Mouse (Mus musculus): ENCODE measurements around the gene Clca4b. TPM values are rescaled to one million over a fixed set of nuclear protein-coding genes. Genes with fewer than 3 reads are reported as not detected.
"Not testable (repeated sequence)": the region's sequence is repeated elsewhere in the genome, so short reads cannot be mapped to it uniquely, and the experiment has no call there.

The Clca4b gene
- polyA plus RNA-seq, 1 experiment from 2014 or later = not detected

GRCm38 (mm10) chr3:144914014-144914413, 18.3 kb downstream of the Clca4b start:
- Histone ChIP-seq H3K27ac (replicated peaks) (no peak overlapping the region), H3K9me3 (replicated peaks) (no peaks in the 10 kb centered on the region), H3K4me3 (replicated peaks) (no peak overlapping the region), H3K36me3 (no peaks in the 10 kb centered on the region), H3K4me2 (no peak overlapping the region), H3K9ac (replicated peaks) (no peak overlapping the region), H3K27me3 (replicated peaks) (no peaks in the 10 kb centered on the region), H3K4me1 (no peaks in the 10 kb centered on the region)
- 92% methylated on average over 2 of the region's 2 CpGs for WGBS
- ATAC-seq (ENCODE audit: low FRiP score) = no peak

- no peak overlapping the region for H3K4me2 ChIP-seq
- H3K27me3 ChIP-seq (replicated peaks) = no peaks in the 10 kb centered on the region
- WGBS = 82% methylated on average over 2 of the region's 2 CpGs
- no peak overlapping the region for H3K9ac ChIP-seq (replicated peaks)
- H3K36me3 ChIP-seq = no peaks in the 10 kb centered on the region
- ATAC-seq (ENCODE audit: low FRiP score) = no peak
- no peak overlapping the region for H3K27ac ChIP-seq (replicated peaks)
- no peaks in the 10 kb centered on the region for H3K9me3 ChIP-seq (replicated peaks)
- H3K4me1 ChIP-seq = no peaks in the 10 kb centered on the region
- no peak overlapping the region for H3K4me3 ChIP-seq (replicated peaks)
These were observed 35.2 kb downstream of the Clca4b start for GRCm38 (mm10) chr3:144897042-144897678.

GRCm38 (mm10) chr3:144890246-144890758, 42.0 kb downstream of the Clca4b start:
- Histone ChIP-seq H3K4me2 (no peak overlapping the region), H3K4me3 (replicated peaks) (no peak overlapping the region), H3K27ac (replicated peaks) (no peak overlapping the region), H3K36me3 (no peaks in the 10 kb centered on the region), H3K27me3 (replicated peaks) (no peaks in the 10 kb centered on the region), H3K4me1 (no peaks in the 10 kb centered on the region), H3K9ac (replicated peaks) (no peak overlapping the region), H3K9me3 (replicated peaks) (no peaks in the 10 kb centered on the region)
- no peak for ATAC-seq (ENCODE audit: low FRiP score)
- 48% methylated on average over 2 of the region's 2 CpGs for WGBS

GRCm38 (mm10) chr3:144886957-144887356, 45.4 kb downstream of the Clca4b start:
- H3K4me1 ChIP-seq = no peaks in the 10 kb centered on the region
- no peaks in the 10 kb centered on the region for H3K36me3 ChIP-seq
- no peak overlapping the region for H3K4me3 ChIP-seq (replicated peaks)
- no peak for ATAC-seq (ENCODE audit: low FRiP score)
- no peaks in the 10 kb centered on the region for H3K27me3 ChIP-seq (replicated peaks)
- H3K27ac ChIP-seq (replicated peaks) = no peak overlapping the region
- H3K4me2 ChIP-seq = no peak overlapping the region
- H3K9me3 ChIP-seq (replicated peaks) = no peaks in the 10 kb centered on the region
- no peak overlapping the region for H3K9ac ChIP-seq (replicated peaks)

DNA sequence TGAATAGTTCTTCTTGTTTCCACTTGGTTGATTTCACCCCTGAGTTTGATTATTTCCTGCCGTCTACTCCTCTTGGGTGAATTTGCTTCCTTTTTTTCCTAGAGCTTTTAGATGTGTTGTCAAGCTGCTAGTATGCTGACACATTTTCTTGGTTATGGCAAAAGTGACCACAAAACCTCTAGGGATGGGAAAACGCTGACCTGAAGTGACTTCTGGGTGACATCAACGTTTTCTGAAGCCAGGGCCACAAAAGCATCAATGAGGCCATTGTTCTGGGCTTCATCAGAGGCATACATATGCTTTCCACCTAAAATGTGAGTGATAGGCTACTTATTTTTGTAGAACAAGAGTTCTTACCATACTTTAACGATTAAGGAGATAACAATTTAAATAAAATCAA, 60.3 kb downstream of the Clca4b start:
- ATAC-seq (ENCODE audit: low FRiP score); H3K36me3 ChIP-seq; H3K4me1 ChIP-seq; H3K9me3 ChIP-seq (replicated peaks); H3K27me3 ChIP-seq (replicated peaks); H3K9ac ChIP-seq (replicated peaks); H3K4me2 ChIP-seq; H3K27ac ChIP-seq (replicated peaks); H3K4me3 ChIP-seq (replicated peaks): not testable (repeated sequence)
- WGBS = 61% methylated on average over 4 of the region's 4 CpGs

Other genes starting within 250 kb of the Clca4b start
- gene Sh3glb1, start 212.2 kb downstream of the Clca4b start, polyA plus RNA-seq (2015; fragmentation: Nextera tagmentation; extraction: Ambion mirVana) = 114 TPM in 2 replicates
- gene Clca3a1, start 171.6 kb downstream of the Clca4b start, polyA plus RNA-seq (2015; fragmentation: Nextera tagmentation; extraction: Ambion mirVana) = 0.27 and 0.79 TPM in 2 replicates
- gene Clca3a2, start 113.0 kb downstream of the Clca4b start, polyA plus RNA-seq (2015; fragmentation: Nextera tagmentation; extraction: Ambion mirVana) = 0.13 and 1.00 TPM in 2 replicates
- gene Clca3b, start 83.2 kb downstream of the Clca4b start, polyA plus RNA-seq (2015; fragmentation: Nextera tagmentation; extraction: Ambion mirVana) = 0.31 TPM in 1 of 2 replicates, not detected in the other
- gene Clca4a, start 42.5 kb upstream of the Clca4b start, polyA plus RNA-seq (2015; fragmentation: Nextera tagmentation; extraction: Ambion mirVana) = not detected in 2 replicates
- gene Clca1, start 100.2 kb upstream of the Clca4b start, polyA plus RNA-seq (2015; fragmentation: Nextera tagmentation; extraction: Ambion mirVana) = 0.47 TPM in 1 of 2 replicates, not detected in the other
- 0.55 TPM in 1 of 2 replicates, not detected in the other for gene Clca2, start 166.9 kb upstream of the Clca4b start, polyA plus RNA-seq (2015; fragmentation: Nextera tagmentation; extraction: Ambion mirVana)
- gene Odf2l, start 186.1 kb upstream of the Clca4b start, polyA plus RNA-seq (2015; fragmentation: Nextera tagmentation; extraction: Ambion mirVana) = 10.2 and 11.3 TPM in 2 replicates

Measured in neural tube, embryonic 15.5 days (tissue).